Mouse (Mus musculus) c-Kit-positive CD71-negative TER-119-negative erythroid progenitor cells, embryonic 14.5 days (primary cell): ENCODE measurements at regions not wholly inside any gene's neighbourhood (a gene's known extent, or its start where the extent isn't known, plus 50 kb on each side); places are given as distances from the start of the nearest gene placed in this dataset.

ENCODE experiments used
- DNase-seq: peaks from one replicate; pipeline ENCODE4 v3.0.0-alpha.2; 2013; ENCODE audit warnings: low read depth

DNA sequence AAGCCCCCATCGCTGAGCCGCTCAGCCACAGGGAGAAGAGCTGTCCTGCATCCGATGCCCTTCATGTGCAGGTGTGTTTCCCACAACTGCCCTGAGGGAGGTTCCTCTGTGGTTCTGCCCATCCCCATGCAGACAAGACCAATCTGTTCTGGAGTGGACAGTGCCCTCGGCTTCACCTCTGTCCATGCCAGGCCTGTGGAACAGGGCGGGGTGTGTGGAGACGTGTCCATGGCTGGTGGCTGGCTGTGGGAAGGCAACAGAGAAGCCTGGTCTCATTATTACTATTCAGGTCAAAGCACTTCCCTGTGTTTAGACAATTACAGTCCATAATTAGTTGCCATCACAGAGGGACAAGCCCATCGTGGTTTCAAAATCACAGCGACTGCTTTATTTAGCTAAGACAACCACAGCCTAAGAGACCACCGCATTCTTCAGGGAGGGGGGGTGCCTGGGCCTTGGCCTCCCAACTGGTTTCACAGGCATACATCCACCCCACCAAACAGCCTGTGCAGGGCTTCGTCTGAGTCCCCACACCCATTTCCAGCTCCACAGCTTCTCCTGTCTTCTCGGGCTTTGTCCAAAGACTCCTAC is 97.7 kb downstream of the Rplp1 start:
- DNase-seq: no peak

DNA sequence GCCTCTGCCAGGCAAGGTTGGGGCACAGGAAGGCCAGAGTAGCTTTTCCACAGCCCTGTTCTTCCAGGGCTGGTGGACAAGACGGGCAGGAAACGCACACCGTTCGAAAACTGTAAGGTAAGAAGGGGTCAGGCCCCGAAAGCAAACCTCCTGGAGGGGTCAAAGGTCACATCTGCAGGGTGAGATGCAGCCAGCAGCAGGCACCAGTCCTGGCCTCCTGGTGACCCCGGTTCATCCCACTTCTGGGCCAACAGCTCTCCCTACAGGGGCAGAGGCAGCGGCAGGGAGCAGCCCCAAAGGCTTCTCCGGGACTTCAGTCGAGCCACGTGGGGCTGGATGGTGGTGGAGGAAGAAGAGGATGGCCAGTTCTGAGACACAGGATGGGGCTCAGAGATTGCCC is 98.3 kb downstream of the Rplp1 start:
- DNase-seq: no peak

DNA sequence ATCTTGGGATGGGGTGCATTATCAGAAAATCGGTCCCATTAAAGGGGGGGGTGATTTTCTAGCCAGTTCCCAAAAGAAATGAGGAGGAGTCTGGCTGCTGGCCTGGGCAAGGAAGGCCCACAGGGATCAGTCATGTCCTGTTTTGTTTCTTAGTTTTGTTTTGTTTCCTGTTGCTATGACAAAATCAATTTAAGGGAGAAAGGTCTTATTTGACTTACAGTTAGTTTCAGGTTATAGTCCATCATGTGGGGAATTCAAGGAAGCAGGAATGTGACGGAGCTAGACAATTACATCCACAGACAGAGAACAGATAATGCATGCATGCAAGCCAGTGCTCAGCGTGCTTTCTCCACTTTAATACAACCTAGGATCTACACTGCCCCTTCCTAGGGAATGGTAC is 101.1 kb downstream of the Rplp1 start:
- no peak for DNase-seq

DNA sequence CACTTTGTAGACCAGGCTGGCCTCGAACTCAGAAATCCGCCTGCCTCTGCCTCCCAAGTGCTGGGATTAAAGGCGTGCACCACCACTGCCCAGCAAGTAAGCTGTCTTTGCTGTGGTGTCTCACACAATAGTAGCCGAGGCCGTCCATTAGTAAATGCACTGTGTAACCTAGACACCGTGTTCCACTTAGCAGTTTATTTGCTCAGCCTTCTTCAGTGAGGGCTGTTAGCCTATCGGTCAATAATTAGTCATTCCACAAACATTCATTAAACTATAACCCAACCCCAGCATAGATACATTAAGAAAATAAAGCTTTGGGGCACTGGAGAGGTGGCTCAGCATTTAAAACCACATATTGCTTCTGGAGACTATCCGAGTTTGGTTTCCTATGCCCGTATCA is 102.0 kb downstream of the Rplp1 start:
- DNase-seq: no peak

DNA sequence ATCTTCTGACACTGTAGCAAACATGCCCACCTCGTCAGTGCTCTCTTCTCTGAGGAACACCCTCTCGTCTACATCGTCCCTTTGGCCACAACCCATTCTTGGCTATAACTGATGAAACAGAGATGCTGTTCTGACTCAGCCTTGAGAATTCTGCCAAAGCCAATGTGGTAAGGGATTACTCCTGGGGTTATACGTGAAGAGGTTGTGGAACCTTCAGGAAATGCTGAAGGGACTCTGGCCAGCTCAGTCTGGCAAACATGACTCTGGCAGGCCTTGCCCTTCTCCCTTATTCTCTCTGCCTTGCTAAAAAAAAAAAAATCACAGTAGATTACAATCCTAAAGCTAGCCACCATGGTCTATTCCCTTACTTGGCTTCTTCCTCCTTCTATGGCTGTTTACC is 103.9 kb downstream of the Rplp1 start:
- DNase-seq: no peak

DNA sequence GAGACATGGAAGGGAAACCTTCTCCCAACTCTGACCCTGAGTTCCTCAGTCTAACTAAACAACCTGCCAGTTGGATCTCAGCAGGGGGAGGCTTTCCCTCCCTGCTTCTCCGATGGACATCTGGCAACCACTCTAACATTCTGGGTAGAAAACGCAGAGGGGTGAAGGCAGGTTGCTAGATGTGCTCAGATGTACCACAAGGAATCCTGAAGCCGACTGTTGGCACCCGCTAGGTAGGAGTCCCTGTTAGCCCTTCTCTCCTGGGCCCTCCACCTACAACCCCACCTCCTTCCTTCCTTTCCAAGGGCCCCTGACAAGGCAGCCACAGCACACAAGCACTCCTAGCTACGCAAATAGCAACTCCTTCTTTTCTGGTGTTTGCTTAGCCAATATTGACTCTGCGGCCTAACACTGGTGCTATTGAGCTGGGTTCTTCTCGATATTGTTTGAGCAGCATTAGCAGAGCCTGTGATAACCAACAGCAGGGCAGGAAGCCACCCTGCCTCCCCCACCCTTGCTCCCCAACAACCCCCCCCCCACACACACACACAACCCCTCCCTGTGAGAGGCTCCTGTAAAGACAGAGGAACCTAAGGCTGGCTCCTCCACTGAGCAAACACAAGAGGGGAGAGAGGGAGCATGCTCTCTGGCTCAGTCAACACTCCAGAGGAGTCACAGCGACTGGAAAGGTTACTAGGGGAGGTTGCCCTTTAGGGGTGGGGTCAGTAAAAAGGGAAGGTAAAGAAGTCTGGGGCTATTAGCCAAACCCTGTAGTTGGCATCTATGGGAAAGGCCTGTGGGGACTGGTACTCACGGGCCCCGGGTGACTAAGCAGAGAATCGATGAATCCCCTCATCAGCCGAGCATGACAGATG is 105.8 kb downstream of the Rplp1 start:
- DNase-seq: no peak

DNA sequence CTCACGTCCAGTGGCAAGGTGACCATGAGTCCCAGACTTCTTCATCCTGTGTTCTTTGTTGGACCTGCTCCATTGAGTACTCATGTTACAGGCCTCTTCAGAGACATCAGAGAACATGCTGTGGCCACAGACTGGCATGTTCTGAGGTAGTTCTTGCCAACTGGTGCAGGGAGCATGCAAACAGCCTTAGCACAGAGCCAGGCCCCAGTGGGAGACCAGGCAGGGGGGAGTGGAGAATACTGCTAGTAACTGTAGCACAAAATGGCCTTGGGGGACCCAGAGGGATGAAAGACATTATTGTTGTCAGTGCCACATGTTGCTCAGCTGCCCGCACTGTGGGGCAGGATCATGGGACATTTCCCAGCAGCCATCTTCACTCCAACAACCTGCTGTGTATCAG is 108.4 kb downstream of the Rplp1 start:
- DNase-seq: no peak

DNA sequence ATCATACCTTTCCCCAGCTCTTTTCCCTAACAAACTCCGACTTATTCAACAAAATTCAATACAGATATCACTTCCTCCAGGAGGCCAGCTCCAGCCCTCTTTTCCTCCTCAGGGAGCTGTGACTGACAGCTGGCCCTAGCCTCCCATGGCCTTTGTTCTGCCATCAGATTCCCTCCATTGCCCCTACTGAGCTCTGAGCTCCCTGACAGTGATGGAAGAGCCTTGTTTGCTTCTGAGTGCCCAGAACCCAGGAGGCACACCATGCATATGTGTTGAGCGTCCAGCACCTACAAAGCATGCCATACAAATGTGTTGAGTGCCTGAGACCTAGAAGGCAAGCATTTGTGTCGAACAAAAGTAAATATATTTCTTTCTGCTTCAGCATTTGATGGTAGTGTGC is 110.8 kb downstream of the Rplp1 start:
- no peak for DNase-seq

DNA sequence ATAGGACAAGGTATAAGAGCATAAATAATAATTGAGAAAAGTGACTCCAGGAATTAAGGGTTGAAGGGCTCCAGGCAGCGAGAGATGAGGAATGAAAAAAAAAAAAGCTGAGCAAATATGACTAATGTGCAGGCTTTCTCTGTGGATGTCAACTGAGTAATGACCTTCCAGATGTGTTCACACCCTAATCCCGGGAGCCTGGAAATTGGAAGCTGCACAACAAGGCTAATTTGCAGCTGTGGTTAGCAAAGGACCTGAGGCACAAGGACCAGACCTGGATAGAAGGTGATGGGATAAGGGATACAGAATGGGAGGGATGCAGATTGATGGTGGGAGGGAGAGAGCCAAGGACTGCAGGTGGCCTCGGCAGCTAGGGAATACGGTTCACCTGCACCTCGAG is 111.6 kb downstream of the Rplp1 start:
- DNase-seq: no peak

DNA sequence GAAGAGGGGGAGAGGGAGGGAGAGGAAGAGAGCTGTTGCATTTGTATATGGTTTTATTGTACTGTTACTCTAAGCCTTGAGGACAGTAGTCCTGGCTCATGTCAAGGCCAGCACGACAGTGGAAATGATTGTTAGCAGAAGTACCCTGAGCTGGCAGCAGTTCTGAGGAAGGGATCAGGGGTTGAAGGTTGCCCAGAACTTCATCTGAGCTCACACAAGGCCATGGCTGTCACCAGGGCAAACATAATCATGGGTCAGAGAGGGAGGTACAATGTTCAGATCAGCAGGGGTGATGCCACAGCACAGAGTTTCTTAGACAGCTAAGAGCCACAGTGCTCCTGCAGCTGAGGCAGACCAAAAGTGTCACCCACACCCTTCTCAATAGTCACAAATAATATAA is 114.8 kb downstream of the Rplp1 start:
- DNase-seq: no peak

DNA sequence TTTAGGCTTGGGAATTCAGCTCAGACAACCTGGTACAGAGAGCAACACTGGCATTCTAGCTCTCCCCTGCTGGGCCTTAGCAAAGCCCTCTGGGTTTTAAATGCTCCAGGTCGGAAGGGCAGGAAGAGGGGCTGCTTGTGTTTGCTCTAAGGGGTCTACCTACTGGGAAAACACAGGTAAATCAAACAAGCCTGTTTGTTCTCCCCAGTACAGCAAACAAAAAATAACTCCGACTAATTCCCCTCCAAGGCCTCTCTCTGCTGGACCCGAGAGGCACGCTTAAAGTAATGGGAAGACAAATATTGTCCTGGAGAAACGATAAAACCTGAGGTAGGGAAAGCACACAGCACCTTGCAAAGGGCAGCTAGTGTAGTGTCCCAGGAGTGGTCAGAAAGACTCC is 118.4 kb downstream of the Rplp1 start:
- DNase-seq: no peak

DNA sequence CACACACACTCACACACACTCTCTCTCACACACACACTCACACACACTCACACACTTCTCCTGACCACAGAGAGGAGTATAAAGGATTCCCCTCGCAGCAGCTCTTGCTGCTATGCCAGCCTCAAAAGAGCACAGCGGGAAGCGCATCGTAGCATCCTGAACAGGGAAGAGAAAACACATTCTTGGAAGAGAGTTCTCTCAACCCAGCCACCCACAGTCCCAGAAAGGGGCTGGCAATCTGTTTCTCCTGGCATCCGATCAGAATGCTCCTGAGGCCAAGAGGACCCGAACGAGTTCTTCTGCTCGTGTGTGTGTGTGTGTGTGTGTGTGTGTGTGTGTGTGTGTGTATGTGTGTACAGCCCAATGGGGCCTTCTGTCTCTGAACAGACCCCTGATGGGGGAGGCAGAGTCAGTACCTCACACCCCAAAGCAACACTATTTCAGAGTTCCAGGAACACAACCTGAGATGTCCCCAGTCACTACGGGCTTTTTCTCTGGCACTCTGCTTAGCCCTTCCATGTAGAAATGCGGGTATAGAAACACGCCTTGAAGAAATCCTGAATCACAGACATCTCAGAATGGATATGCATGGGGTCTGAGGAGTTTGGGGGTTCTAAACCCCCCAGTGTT is 122.8 kb downstream of the Rplp1 start:
- DNase-seq: no peak

DNA sequence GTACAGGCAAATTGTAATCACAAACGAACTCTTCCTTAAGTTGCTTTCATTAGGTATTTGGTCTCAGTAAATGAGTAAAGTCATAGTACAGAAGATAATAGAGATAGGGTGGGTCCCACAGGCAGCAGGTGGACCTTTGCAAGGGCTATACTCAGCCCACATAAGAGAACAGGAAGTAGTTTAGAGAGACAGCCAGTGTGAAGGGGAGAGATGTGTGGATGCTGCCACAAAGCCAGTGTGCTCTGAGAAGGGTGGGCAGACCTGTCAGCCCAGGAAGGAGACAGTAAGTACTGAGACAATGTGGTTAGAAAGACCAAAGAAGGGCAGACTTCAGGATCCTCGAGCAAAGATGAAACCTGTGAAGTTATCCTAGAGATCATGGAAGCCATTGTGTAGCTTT is 123.5 kb downstream of the Rplp1 start:
- no peak for DNase-seq

DNA sequence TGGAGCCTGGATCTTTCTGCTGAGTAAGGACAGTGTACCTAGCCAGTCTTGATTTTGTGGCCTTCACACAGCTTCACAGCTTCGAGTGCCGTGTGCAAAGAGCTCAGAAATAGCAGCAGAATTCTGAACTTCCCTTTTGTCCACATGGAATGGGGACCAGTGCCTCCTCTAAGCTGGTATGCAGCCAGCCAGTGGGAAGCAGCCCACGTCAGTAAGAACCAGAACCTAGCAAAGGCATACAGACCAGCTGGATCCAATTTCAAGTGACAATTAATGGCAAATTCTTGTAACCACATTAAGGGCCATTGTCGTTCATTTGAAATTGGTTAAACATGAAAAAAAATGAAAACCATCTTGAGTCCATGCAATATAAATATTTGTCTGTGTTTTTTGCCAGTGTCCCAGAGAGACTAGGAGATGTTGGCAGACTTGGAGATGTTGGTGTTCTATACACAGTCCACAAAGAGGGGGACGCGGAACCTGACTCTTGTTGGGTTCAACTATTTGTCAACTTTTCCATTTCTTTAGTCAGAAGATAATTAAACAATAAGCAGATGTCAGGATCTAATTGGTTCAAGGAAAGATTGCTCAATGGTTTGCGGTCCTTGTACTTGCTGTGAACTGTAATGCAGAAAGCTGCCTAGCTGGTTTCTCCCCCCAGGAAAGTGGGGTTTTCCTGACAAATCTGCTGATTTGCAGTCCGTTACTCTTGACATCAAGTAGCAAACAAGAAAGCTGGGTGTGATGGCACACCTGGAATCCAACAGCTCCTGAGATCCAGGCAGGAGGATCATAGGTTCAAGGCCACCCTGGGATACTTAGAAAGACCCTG is 125.1 kb downstream of the Rplp1 start:
- DNase-seq: no peak

DNA sequence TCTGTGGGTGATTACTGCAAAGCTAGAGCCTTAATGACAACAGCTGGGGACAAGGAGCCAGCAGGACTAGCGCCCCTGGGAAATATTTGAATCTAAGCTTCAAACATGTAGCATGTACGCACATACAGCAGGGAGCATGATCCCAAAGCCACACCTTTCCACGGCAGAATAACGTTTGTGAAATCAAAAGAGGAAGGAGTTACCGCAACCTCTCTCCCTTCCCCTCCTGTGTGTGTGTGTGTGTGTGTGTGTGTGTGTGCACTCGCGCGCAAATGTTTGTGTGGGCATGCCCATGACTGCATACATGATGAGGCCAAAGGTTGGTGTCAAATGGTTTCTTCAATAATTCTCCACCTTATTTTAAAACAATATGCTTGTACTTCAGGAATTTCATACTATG is 132.9 kb downstream of the Rplp1 start:
- DNase-seq: no peak

DNA sequence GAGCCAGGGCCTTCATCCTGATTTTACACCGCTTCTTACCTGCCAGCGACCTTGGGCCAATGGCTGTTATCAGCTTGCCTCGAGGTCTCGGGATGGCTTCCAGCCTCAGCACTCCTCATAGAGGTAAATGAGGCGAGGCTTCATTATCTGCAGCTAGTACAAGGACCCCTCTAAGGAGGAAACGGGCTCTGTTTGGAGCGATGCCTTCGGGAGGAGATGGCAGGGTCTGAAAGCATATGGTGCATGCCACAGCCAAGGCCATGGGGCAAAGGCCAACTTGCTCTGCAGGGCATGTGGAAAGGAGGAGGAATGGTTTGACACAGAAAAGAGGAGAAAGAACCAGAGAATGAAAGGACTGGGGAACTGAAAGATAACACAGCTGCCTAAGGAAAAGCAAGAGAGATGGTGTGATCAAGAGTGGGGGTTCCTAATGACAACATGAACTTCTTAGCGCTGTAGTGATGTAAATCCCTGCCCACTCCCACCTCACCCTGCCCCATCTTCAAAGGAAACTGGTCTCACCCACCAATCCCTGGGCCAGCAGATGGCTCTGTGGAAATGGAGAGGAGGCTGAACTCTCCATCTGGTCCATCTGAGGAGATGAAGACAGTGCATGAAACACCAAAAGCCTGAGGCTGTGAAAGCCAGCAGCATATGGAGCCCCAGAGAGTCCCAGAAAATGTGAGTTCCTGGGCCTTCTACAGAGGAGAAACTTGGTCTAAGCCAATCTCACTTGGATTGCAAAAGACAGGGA is 134.0 kb downstream of the Rplp1 start:
- no peak for DNase-seq

DNA sequence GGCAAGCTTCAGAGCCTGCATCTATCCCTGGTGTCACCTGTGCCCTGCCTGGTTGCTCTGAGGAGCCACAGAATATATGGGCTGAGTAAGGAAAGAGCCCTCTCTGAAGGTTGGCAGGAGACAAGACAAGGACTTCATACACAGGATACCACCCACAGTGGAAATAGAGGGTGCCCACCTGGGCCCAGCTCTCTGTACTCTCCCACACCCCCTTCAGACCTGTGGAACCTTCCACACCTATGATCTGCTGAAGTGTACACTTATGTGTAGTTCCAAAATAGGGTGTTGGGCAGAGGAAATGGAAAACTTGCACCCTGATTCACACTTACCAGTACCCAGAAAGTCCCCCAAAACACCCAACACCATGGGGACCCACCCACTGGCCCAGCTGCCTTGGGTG is 135.2 kb downstream of the Rplp1 start:
- no peak for DNase-seq

DNA sequence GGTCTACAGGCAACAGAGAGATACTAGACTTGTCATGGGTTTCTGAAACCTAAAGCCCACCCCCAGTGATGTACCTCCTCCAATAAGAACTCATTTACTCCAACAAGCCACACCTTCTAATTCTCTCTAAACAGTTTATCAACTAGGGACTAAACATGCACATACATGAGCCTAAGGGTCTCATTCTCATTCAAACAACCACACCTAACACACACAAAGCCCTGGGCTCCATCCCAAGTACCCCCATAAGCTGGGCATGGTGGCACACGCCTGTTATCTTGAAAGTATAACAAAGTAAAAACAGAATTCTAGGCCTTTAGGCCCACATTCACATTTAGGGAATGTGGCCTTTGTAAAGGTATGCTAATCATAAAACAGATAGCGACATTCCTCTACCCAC is 137.9 kb downstream of the Rplp1 start:
- DNase-seq: no peak

DNA sequence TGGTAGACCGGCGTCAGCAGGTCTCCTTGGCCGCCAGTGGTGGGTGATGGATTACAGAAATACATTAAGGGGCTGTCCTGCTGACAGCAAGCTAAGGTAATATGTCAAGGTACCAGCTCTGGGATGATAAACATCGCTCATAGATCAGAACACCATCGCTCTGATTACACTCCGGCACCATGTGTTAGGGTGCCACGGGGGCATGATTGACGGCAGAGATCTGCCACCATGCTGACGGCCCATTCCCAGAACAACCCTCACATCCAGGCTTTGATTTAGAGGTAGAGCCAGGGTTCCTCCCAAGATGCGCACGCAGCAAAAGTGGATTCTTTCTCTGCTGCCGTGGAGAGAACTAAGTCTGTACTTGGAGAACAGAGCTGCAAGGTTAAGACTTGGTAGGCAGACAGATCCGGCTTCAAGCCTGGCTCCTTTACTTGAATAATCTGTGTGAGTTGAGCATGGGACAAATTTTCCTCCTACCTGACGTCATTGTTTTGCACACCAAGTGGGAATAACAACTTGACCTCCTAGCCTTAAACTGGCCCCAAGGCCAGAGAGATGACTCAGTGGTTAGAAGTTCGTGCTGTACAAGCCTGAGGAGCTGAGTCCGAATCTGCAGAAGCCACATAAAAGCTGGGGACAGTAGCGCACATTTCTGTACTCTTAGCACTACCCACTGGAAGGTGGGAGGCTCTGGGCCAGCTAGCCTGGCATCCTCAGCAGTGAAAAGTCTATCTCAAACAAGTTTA is 144.0 kb downstream of the Rplp1 start:
- no peak for DNase-seq

DNA sequence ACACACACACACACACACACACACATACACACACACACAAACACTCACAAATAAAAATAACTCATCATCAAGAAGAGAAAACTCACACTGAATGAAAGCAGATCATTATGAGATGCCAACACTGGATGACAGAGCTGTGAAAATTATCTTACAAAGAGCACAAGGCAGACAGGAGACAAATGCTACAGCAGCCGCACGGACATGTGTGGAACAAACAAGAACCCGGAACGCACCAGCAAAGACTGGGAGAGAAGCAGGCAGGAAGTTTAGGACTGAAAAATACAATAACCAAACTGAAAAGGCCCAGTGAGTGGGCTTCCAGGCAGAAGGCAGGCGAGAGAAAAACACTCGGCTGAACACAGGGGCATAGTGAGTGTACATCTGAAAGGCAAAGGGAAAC is 148.2 kb downstream of the Rplp1 start:
- DNase-seq: no peak

DNA sequence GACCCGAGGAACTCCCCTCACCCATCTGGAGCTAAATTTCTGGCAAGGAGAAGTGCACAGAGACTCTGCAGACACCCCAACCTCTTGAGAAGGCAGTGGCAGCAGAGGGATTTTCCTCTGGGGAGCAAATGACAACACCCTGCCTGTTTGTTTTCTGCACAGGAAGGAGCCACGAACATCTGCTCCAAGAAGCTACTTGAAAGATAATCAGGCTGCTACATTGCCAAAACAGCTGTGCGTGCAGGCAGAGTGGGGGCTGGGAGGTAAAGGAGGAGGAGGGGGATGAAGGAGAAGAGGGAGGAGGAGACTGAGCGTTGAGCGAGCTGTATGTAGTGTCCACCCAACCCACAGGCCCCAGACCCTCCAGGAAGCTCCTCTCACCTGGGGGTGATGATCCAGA is 149.0 kb downstream of the Rplp1 start:
- no peak for DNase-seq
